Mouse (Mus musculus) embryonic fibroblast, embryonic 13.5 days (primary cell): ENCODE results near the gene Pde8b.

Source experiments
- CTCF ChIP-seq: IDR thresholded peaks from 2 replicates; pipeline ENCODE4 v1.5.1; 2011; ENCODE audit warnings: mild to moderate bottlenecking, control low read depth, low read length, moderate library complexity, borderline replicate concordance; ENCODE audit not compliant: insufficient read depth
- POLR2A ChIP-seq: IDR thresholded peaks from 2 replicates; pipeline ENCODE4 v1.6.1; 2011; ENCODE audit warnings: low read depth, mild to moderate bottlenecking, control low read depth, low read length, moderate library complexity

DNA sequence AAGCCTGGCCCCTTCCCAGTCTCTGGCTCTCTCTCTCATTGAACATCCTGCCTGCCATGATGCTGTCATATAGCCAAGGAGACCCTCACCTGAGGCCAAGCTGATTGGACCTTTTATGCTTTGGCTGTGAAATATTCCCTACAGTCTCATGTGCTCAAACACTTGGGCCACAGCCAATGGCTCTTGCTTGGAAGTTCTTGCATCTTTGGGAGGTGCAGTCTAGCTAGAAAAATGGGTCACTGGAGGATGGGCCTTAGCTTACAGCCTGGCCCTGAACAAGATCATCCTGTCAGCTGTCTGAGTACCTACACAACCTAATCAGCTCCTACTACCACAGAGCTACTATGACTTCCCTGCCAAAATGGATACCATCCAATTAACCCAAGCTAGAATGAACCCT is 105.4 kb downstream of the Pde8b start:
- TF ChIP-seq POLR2A, result no peak
- TF ChIP-seq CTCF, result no peak
